ENCODE assay signal across 13 mouse cellular contexts in the genomic region with DNA sequence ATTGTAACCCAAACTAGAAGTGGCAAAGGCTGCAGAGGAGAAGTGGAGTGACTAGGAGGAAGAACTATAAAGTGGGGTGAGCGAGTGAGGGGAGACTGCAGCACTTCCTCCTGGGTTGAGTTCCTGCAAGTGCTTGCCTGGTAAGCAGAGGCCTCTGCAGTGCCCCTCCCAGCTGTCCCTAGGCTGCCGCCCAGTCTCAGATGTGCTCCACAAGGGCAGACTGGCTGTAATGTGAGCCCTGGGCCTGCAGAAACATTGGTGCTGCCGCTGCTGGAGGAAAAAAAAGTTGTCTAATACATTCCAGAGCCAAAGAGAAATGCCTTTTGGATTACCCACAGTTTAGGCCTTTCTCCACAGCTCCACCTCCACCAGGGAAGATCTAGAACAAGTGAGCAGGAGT. TPM values are rescaled to one million over a fixed set of nuclear protein-coding genes. Genes with fewer than 3 reads are reported as not detected.
DNase-seq lines count a peak whose midpoint lies in the region; ATAC-seq and TF ChIP-seq lines count a peak whose summit lies in the region.
"Had no signal": no experiment of that assay in that cellular context is flagged by ENCODE, and none has a peak within 500 bp of the region (broad histone marks: within the 10 kb centered on the region; RNA-seq: fewer than 3 reads in every experiment).

No protein-coding gene starts in this region.

- H3K4me1 ChIP-seq in lung, embryonic 14.5 days (ENCODE audit: insufficient read depth): no peaks in the 10 kb centered on the region
- H3K4me1 ChIP-seq in embryonic fibroblast, embryonic 13.5 days (ENCODE audit: control insufficient read depth, insufficient read depth, low read length): 0 out of 2 replicates have a peak, but pooled peaks cover 5% of the 10 kb centered on the region
- H3K4me1 ChIP-seq: neural tube, embryonic 13.5 days had no signal

- no peak overlapping the region for H3K27ac ChIP-seq in lung, embryonic 14.5 days (ENCODE audit: low read depth)
- H3K27ac ChIP-seq in embryonic fibroblast, embryonic 13.5 days (ENCODE audit: insufficient read depth, low read length): peak overlapping the region; percentile 44
- H3K27ac ChIP-seq: liver, embryonic 13.5 days; neural tube, embryonic 13.5 days had no signal

- H3K4me2 ChIP-seq in lung, embryonic 14.5 days: no peak overlapping the region
- H3K4me2 ChIP-seq: liver, embryonic 13.5 days; midbrain, embryonic 11.5 days; neural tube, embryonic 13.5 days had no signal

- H3K27me3 ChIP-seq in lung, embryonic 14.5 days (ENCODE audit: insufficient read depth, low read length): no peaks in the 10 kb centered on the region
- H3K27me3 ChIP-seq: liver, embryonic 13.5 days; neural tube, embryonic 13.5 days had no signal

- no peak for ATAC-seq in lung, embryonic 14.5 days (ENCODE audit: insufficient read depth)
- ATAC-seq: hindbrain, embryonic 16.5 days had no signal

- no peak overlapping the region for H3K9ac ChIP-seq in lung, embryonic 14.5 days
- H3K9ac ChIP-seq: liver, embryonic 13.5 days; neural tube, embryonic 13.5 days had no signal

- TF ChIP-seq POLR2A in embryonic fibroblast, embryonic 13.5 days (IDR thresholded peaks at IDR 0.05; ENCODE audit: low read depth, low read length): no peak

- DNase-seq in lung, embryonic 14.5 days: peak; percentile 13
- DNase-seq in lung, adult 18-20 months: no peak
- DNase-seq in heart, postnatal 4 days: peak; percentile 32
- peak; percentile 12 for DNase-seq in yolk sac, embryonic 10.5 days (ENCODE audit: low spot score)
- no peak for DNase-seq in left cerebral cortex, adult 9 months (ENCODE audit: low spot score in 2 of 2)
- DNase-seq in adrenal gland, adult 2 months: no peak
- no peak for DNase-seq in cerebellum, postnatal 4 days (ENCODE audit: low spot score in 2 of 2)
- DNase-seq: liver, embryonic 13.5 days; right cerebral cortex, postnatal 14 days had no signal

- peaks cover 40% of the 10 kb centered on the region; the same call in 1 of the 2 replicates for H3K36me3 ChIP-seq in lung, embryonic 14.5 days (ENCODE audit: insufficient read depth)

- WGBS in lung, embryonic 14.5 days: 42% methylated on average over 3 of the region's 3 CpGs

- no peak overlapping the region for H3K4me3 ChIP-seq in lung, embryonic 14.5 days (ENCODE audit: low read depth, low read length)
- H3K4me3 ChIP-seq in embryonic fibroblast, embryonic 13.5 days (ENCODE audit: insufficient read depth, low read length): no peak overlapping the region
- H3K4me3 ChIP-seq: liver, embryonic 13.5 days; neural tube, embryonic 13.5 days had no signal

- no peaks in the 10 kb centered on the region for H3K9me3 ChIP-seq in lung, embryonic 14.5 days (ENCODE audit: low read depth, low read length)
- H3K9me3 ChIP-seq: liver, embryonic 13.5 days; neural tube, embryonic 13.5 days had no signal

- TF ChIP-seq CTCF in lung, embryonic 14.5 days (IDR thresholded peaks at IDR 0.05; ENCODE audit: low read depth): no peak
- TF ChIP-seq CTCF in embryonic fibroblast, embryonic 13.5 days (IDR thresholded peaks at IDR 0.05; ENCODE audit: borderline replicate concordance, insufficient read depth, low read length): no peak

RNA-seq across cellular contexts. Expression of gene Elf4, which starts 57.8 kb away (rescaled TPM):
- 9.6 and 10.5 TPM in 2 replicates for polyA plus RNA-seq in lung, embryonic 14.5 days (2014; fragmentation: Nextera tagmentation; extraction: Ambion mirVana)
- polyA plus RNA-seq in embryonic fibroblast, embryonic 13.5 days (2011; ENCODE audit: insufficient read length, low read depth, missing spikeins): 27.1 and 30.6 TPM in 2 replicates
- 10 to 100 TPM; 25.7 to 32.4 TPM for total RNA-seq in heart, postnatal 4 days (2021)
- total RNA-seq in adrenal gland, adult 2 months (2021): 10 to 100 TPM in 1 of 2 experiments, 1 to 10 TPM in 1; 8.2 to 19.1 TPM
- 8.1 and 13.5 TPM in 2 replicates for polyA plus RNA-seq in adrenal gland, adult 2 months (2012; rRNA removed)

Comparison
In these comparisons a context has a peak if more than half of its experiments do, and no peak if none do; other contexts are left out.
1. DNase-seq: peak in lung, embryonic 14.5 days (single experiment), heart, postnatal 4 days (single experiment) and yolk sac, embryonic 10.5 days (single experiment); none in lung, adult 18-20 months (0 of 2), left cerebral cortex, adult 9 months (0 of 2), adrenal gland, adult 2 months (single experiment) and cerebellum, postnatal 4 days (0 of 2).